Mouse (Mus musculus): ENCODE measurements around the gene Coa7. TPM values are rescaled to one million over a fixed set of nuclear protein-coding genes. Genes with fewer than 3 reads are reported as not detected.

Gene Coa7
- polyA plus RNA-seq, 1 experiment from 2014 or later, result 56.7 TPM

DNA sequence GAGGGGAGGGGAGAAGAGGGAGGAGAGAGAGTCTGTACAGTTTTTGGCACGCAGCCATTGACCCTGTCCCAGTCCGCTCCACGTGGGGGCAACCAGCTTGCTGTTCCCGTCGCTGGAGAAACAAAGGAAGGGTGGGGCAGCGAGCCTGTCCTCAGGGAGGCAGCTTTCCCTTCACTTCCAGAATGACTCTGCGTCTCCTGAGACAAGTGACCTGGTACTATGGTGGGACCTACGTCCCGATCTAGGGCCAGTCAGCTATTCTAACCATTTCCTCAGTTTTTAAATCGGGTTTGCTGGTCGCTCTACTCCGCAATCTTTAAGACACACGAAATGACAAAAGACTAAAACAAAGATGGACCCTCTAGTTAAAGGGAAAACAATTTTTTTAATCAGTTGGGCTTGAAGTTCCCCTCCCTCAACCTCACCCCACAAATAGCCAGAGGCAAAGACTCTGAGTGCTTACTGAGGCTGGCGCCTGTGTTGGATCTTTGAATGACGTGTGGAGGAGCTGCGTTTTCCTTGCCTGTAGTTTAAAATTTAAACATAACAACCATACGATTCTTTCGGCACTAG is 59.8 kb downstream of the Coa7 start:
- Histone ChIP-seq H3K36me3 (ENCODE audit: control insufficient read depth, insufficient read depth) (no peaks in the 10 kb centered on the region), H3K4me1 (replicated peaks; ENCODE audit: control insufficient read depth, insufficient read depth, low read length) (peaks cover 17% of the 10 kb centered on the region), H3K4me2 (ENCODE audit: low read length) (peak overlapping the region; percentile 79), H3K4me3 (replicated peaks; ENCODE audit: low read length) (peak overlapping the region; percentile 44), H3K27ac (ENCODE audit: low read length) (peak overlapping the region; percentile 76), H3K9me3 (ENCODE audit: control insufficient read depth, low read length) (no peaks in the 10 kb centered on the region), H3K9ac (replicated peaks; ENCODE audit: low read depth, low read length) (peak overlapping the region; percentile 76), H3K27me3 (replicated peaks; ENCODE audit: control insufficient read depth, insufficient read depth, low read length) (peaks cover 10% of the 10 kb centered on the region)
- peak; percentile 63 for ATAC-seq
- WGBS, result 2% methylated on average over 18 of the region's 18 CpGs

DNA sequence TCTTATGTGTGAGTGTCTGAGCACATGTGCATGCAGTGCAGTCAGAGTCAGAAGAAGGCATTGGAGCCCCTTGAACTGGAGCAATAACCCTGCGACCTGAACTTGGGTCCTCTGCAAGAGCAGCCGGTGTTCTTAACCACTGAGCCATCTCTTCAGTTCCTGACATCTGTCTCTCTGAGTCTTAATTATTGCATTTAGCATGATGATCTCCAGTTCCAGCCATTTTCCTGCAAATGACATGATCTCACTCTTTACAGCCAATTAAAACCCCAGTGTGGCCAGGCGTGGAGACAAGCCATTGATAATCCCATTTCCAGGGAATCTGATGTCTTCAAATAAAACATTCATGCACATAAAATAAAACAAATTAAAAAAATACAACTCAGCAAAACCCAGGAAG is 60.8 kb downstream of the Coa7 start:
- no peak overlapping the region for H3K4me2 ChIP-seq (ENCODE audit: low read length)
- 53% methylated on average over 3 of the region's 3 CpGs for WGBS

DNA sequence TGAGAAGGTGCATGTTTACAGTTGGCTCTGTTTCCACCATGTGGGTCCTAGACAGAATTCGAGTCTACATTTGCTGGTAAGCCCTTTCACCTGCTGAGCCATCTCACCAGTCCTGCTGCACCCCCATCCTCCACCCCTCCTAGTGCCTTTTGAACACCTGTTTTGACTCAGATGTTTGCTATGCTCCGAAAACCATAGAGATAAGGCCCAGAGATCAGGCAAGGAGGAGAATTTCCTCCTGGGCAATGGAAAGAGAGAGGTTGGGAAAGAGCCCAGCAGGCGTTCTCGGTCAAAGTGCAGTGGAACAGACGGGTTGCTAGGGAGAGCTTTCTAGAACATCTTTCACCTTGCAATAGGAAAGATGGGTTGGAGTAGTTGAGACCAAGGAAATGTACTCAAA is 63.2 kb downstream of the Coa7 start:
- H3K4me1 ChIP-seq (replicated peaks; ENCODE audit: control insufficient read depth, insufficient read depth, low read length), result peaks cover 14% of the 10 kb centered on the region

More for the DNA sequence above, 60.8 kb downstream of the Coa7 start:
- H3K27me3 ChIP-seq (replicated peaks; ENCODE audit: control insufficient read depth, insufficient read depth, low read length), result peaks cover 10% of the 10 kb centered on the region
- H3K4me3 ChIP-seq (replicated peaks; ENCODE audit: low read length), result no peak overlapping the region
- H3K9me3 ChIP-seq (ENCODE audit: control insufficient read depth, low read length), result no peaks in the 10 kb centered on the region
- ATAC-seq, result no peak
- peaks cover 14% of the 10 kb centered on the region for H3K4me1 ChIP-seq (replicated peaks; ENCODE audit: control insufficient read depth, insufficient read depth, low read length)
- H3K9ac ChIP-seq (replicated peaks; ENCODE audit: low read depth, low read length), result no peak overlapping the region
- no peak overlapping the region for H3K27ac ChIP-seq (ENCODE audit: low read length)
- H3K36me3 ChIP-seq (ENCODE audit: control insufficient read depth, insufficient read depth), result no peaks in the 10 kb centered on the region

More for the DNA sequence above, 63.2 kb downstream of the Coa7 start:
- Histone ChIP-seq H3K27me3 (replicated peaks; ENCODE audit: control insufficient read depth, insufficient read depth, low read length) (no peaks in the 10 kb centered on the region), H3K4me2 (ENCODE audit: low read length) (no peak overlapping the region), H3K4me3 (replicated peaks; ENCODE audit: low read length) (no peak overlapping the region), H3K9me3 (ENCODE audit: control insufficient read depth, low read length) (no peaks in the 10 kb centered on the region), H3K36me3 (ENCODE audit: control insufficient read depth, insufficient read depth) (no peaks in the 10 kb centered on the region), H3K27ac (ENCODE audit: low read length) (no peak overlapping the region), H3K9ac (replicated peaks; ENCODE audit: low read depth, low read length) (no peak overlapping the region)
- no peak for ATAC-seq
- 79% methylated on average over 5 of the region's 5 CpGs for WGBS

Other genes with a start within 250 kb of the Coa7 start
- gene Podn, start 231.7 kb upstream of the Coa7 start, polyA plus RNA-seq (2015; fragmentation: Nextera tagmentation; extraction: Ambion mirVana), result 0.35 and 0.41 TPM in 2 replicates
- 195 and 205 TPM in 2 replicates for gene Scp2, start 183.1 kb upstream of the Coa7 start, polyA plus RNA-seq (2015; fragmentation: Nextera tagmentation; extraction: Ambion mirVana)
- 11.8 and 13.0 TPM in 2 replicates for gene Echdc2, start 162.7 kb upstream of the Coa7 start, polyA plus RNA-seq (2015; fragmentation: Nextera tagmentation; extraction: Ambion mirVana)
- not detected in 2 replicates for gene Zyg11a, start 110.1 kb upstream of the Coa7 start, polyA plus RNA-seq (2015; fragmentation: Nextera tagmentation; extraction: Ambion mirVana)
- 37.3 and 37.6 TPM in 2 replicates for gene Zyg11b, start 27.0 kb upstream of the Coa7 start, polyA plus RNA-seq (2015; fragmentation: Nextera tagmentation; extraction: Ambion mirVana)
- gene Shisal2a, start 55.2 kb downstream of the Coa7 start, polyA plus RNA-seq (2015; fragmentation: Nextera tagmentation; extraction: Ambion mirVana), result 1.7 and 2.7 TPM in 2 replicates
- 26.3 and 28.3 TPM in 2 replicates for gene Gpx7, start 78.8 kb downstream of the Coa7 start, polyA plus RNA-seq (2015; fragmentation: Nextera tagmentation; extraction: Ambion mirVana)
- 66.1 and 66.8 TPM in 2 replicates for gene Tut4, start 131.3 kb downstream of the Coa7 start, polyA plus RNA-seq (2015; fragmentation: Nextera tagmentation; extraction: Ambion mirVana)